In genomic region chr1:155407697-155408576, GRCm38 (mm10) we compare ENCODE assay signal across 11 mouse cellular contexts. TPM values are rescaled to one million over a fixed set of nuclear protein-coding genes. Genes with fewer than 3 reads are reported as not detected.
DNase-seq lines count a peak whose midpoint lies in the region; ATAC-seq lines count a peak whose summit lies in the region.
"Had no signal": no experiment of that assay in that cellular context is flagged by ENCODE, and none has a peak within 500 bp of the region (broad histone marks: within the 10 kb centered on the region; RNA-seq: fewer than 3 reads in every experiment).

No protein-coding gene starts in this region.

- ATAC-seq in embryonic facial prominence, embryonic 14.5 days (ENCODE audit: low read depth), result no peak
- ATAC-seq in erythroblast, adult 5-6 weeks (replicated peaks; ENCODE audit: low FRiP score, poor library complexity, severe bottlenecking), result 0 out of 2 replicates have a peak, but pooled peaks have one; percentile 58
- ATAC-seq in megakaryocyte-erythroid progenitor cell, adult 5-6 weeks (replicated peaks; ENCODE audit: low FRiP score, low TSS enrichment, poor library complexity, severe bottlenecking), result 0 out of 2 replicates have a peak, but pooled peaks have one; percentile 32

- H3K9me3 ChIP-seq in embryonic facial prominence, embryonic 14.5 days (ENCODE audit: control insufficient read depth, low read length), result 0 out of 2 replicates have a peak, but pooled peaks cover 4% of the 10 kb centered on the region
- peaks cover 4% of the 10 kb centered on the region; the same call in 1 of the 2 replicates for H3K9me3 ChIP-seq in embryonic facial prominence, embryonic 10.5 days
- H3K9me3 ChIP-seq: lung, embryonic 15.5 days had no signal

- peak; percentile 31 for DNase-seq in embryonic facial prominence, embryonic 14.5 days (ENCODE audit: low spot score)
- no peak for DNase-seq in embryonic facial prominence, embryonic 10.5 days (ENCODE audit: low spot score)
- DNase-seq in kidney, postnatal 36 days, result peak; percentile 62 to 78
- no peak for DNase-seq in ovary, postnatal 36 days (ENCODE audit: low spot score)
- no peak for DNase-seq in urinary bladder, postnatal 14 days (ENCODE audit: low spot score)
- DNase-seq in left cerebral cortex, adult 8-10 months (ENCODE audit: low spot score in 2 of 2), result no peak
- DNase-seq: layer of hippocampus, adult 9-11 months had no signal

- H3K36me3 ChIP-seq in embryonic facial prominence, embryonic 14.5 days (ENCODE audit: control insufficient read depth, insufficient read depth, low read length), result no peaks in the 10 kb centered on the region
- H3K36me3 ChIP-seq in embryonic facial prominence, embryonic 10.5 days (replicated peaks), result peaks cover 6% of the 10 kb centered on the region; the same call in 1 of the 2 replicates
- H3K36me3 ChIP-seq: lung, embryonic 15.5 days had no signal

- H3K4me1 ChIP-seq in embryonic facial prominence, embryonic 14.5 days (ENCODE audit: control insufficient read depth, insufficient read depth, low read length), result no peaks in the 10 kb centered on the region
- H3K4me1 ChIP-seq in embryonic facial prominence, embryonic 10.5 days, result no peaks in the 10 kb centered on the region
- H3K4me1 ChIP-seq: lung, embryonic 15.5 days had no signal

- no peak overlapping the region for H3K9ac ChIP-seq in embryonic facial prominence, embryonic 14.5 days (ENCODE audit: low read depth, low read length)
- H3K9ac ChIP-seq: lung, embryonic 15.5 days had no signal

- no peak overlapping the region for H3K4me3 ChIP-seq in embryonic facial prominence, embryonic 14.5 days (ENCODE audit: low read depth, low read length)
- H3K4me3 ChIP-seq in embryonic facial prominence, embryonic 10.5 days, result no peak overlapping the region
- H3K4me3 ChIP-seq: lung, embryonic 15.5 days had no signal

- H3K27me3 ChIP-seq in embryonic facial prominence, embryonic 14.5 days (replicated peaks; ENCODE audit: control insufficient read depth, insufficient read depth, low read length), result no peaks in the 10 kb centered on the region
- no peaks in the 10 kb centered on the region for H3K27me3 ChIP-seq in embryonic facial prominence, embryonic 10.5 days (replicated peaks; ENCODE audit: low read depth, poor library complexity, severe bottlenecking)
- H3K27me3 ChIP-seq: lung, embryonic 15.5 days had no signal

- 84% methylated on average over 11 of the region's 11 CpGs for WGBS in embryonic facial prominence, embryonic 14.5 days
- 90% methylated on average over 11 of the region's 11 CpGs for WGBS in embryonic facial prominence, embryonic 10.5 days

- no peak overlapping the region for H3K4me2 ChIP-seq in embryonic facial prominence, embryonic 14.5 days (ENCODE audit: low read depth, low read length)
- H3K4me2 ChIP-seq: lung, embryonic 15.5 days; midbrain, embryonic 11.5 days had no signal

- no peak overlapping the region for H3K27ac ChIP-seq in embryonic facial prominence, embryonic 14.5 days (replicated peaks; ENCODE audit: low read depth, low read length)
- no peak overlapping the region for H3K27ac ChIP-seq in embryonic facial prominence, embryonic 10.5 days (replicated peaks)
- H3K27ac ChIP-seq: lung, embryonic 15.5 days had no signal

RNA-seq across cellular contexts. Expression of gene Xpr1, which starts 9.3 kb away (rescaled TPM):
- 5.3 and 5.6 TPM in 2 replicates for polyA plus RNA-seq in embryonic facial prominence, embryonic 14.5 days (2014; fragmentation: Nextera tagmentation; extraction: Ambion mirVana)
- polyA plus RNA-seq in embryonic facial prominence, embryonic 10.5 days (2016; fragmentation: Nextera tagmentation; extraction: Ambion mirVana), result 8.2 and 8.4 TPM in 2 replicates
- 14.4 and 24.2 TPM in 2 replicates for total RNA-seq in erythroblast, adult 5-6 weeks (2015; ENCODE audit: low replicate concordance)
- 10.3 and 10.6 TPM in 2 replicates for total RNA-seq in erythroblast, adult 5-6 weeks (2017; ENCODE audit: low replicate concordance)
- 44.5 and 50.1 TPM in 2 replicates for total RNA-seq in megakaryocyte-erythroid progenitor cell, adult 5-6 weeks (2014; fragmentation: Nextera tagmentation)
- 25.0 and 34.3 TPM in 2 replicates for total RNA-seq in megakaryocyte-erythroid progenitor cell, adult 5-6 weeks (2017)
- total RNA-seq in left cerebral cortex, adult 8-10 months (2022), result 10 to 100 TPM; 86.6 to 97.3 (median 93.7) TPM

Comparison
In these comparisons a context has a peak if more than half of its experiments do, and no peak if none do; other contexts are left out.
1. DNase-seq: peak in embryonic facial prominence, embryonic 14.5 days (single experiment) and kidney, postnatal 36 days (2 of 2); none in embryonic facial prominence, embryonic 10.5 days (single experiment), ovary, postnatal 36 days (single experiment), urinary bladder, postnatal 14 days (single experiment) and left cerebral cortex, adult 8-10 months (0 of 2).